Mouse (Mus musculus): Measurements from ENCODE around the gene Rab11fip4. TPM values are rescaled to one million over a fixed set of nuclear protein-coding genes. Genes with fewer than 3 reads are reported as not detected.

Gene Rab11fip4
- total and polyA plus RNA-seq, 2 experiments from 2014 or later = 19.9 to 68.3 TPM

DNA sequence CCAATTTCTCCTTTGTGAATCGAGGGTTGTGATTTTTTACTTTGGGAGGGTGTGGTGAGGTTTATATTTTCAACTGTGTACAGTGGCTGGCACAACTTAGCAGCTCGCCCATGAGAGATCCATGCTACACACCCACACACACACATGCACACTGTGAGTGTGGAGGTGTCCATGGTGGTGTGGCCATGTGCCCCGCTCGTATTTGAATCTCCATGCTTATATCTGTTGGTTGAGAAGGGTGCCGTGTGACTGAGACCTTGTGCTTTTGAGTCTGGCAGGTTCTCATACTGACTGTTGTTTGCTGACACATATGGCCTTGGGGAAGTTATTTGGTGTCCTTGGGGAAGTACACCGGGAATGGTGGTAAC is 123.7 kb downstream of the Rab11fip4 start:
- H3K4me1 ChIP-seq (ENCODE audit: insufficient read depth, low read length) = peaks cover 4% of the 10 kb centered on the region; the same call in 1 of the 2 replicates
- WGBS = 86% methylated on average over 6 of the region's 6 CpGs
- H3K9ac ChIP-seq (replicated peaks; ENCODE audit: low read length, poor library complexity, severe bottlenecking) = no peak overlapping the region
- H3K27me3 ChIP-seq (ENCODE audit: insufficient read depth, low read length) = peaks cover 17% of the 10 kb centered on the region
- TF ChIP-seq CTCF (IDR thresholded peaks at IDR 0.05) = no peak
- no peak overlapping the region for H3K4me3 ChIP-seq (ENCODE audit: low read depth, low read length)
- no peaks in the 10 kb centered on the region for H3K9me3 ChIP-seq (ENCODE audit: low read length)
- DNase-seq (ENCODE audit: low spot score) (no peak), ATAC-seq (ENCODE audit: low FRiP score) (no peak)
- H3K27ac ChIP-seq (ENCODE audit: low read depth, low read length) = no peak overlapping the region
- no peak overlapping the region for H3K4me2 ChIP-seq (ENCODE audit: low read depth, low read length, poor library complexity, severe bottlenecking)
- no peaks in the 10 kb centered on the region for H3K36me3 ChIP-seq (ENCODE audit: insufficient read depth, low read length)

DNA sequence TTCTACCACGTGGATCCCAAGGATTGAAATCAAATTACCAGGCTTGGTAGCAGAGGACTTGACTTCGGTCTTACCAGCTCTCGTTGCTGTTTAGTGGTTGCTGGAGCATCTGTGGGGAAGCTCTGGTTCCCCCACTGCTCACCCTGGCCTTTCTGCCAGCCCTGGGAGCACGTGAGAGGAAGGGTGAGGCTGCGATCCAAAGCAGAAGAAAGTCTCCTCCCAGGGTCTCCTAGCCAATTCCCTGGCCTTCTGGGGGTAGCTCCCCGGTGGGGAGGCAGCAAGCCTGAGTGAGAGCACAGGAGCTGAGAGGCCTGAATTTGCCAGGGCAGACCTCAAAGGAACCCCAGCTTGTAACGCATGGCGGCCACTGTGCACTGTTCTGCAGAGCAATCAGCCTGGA is 124.3 kb downstream of the Rab11fip4 start:
- Histone ChIP-seq H3K36me3 (ENCODE audit: insufficient read depth, low read length) (no peaks in the 10 kb centered on the region), H3K27ac (ENCODE audit: low read depth, low read length) (no peak overlapping the region), H3K4me2 (ENCODE audit: low read depth, low read length, poor library complexity, severe bottlenecking) (no peak overlapping the region), H3K9me3 (ENCODE audit: low read length) (no peaks in the 10 kb centered on the region), H3K4me1 (ENCODE audit: insufficient read depth, low read length) (peaks cover 4% of the 10 kb centered on the region; the same call in 1 of the 2 replicates), H3K4me3 (ENCODE audit: low read depth, low read length) (no peak overlapping the region), H3K9ac (replicated peaks; ENCODE audit: low read length, poor library complexity, severe bottlenecking) (no peak overlapping the region), H3K27me3 (ENCODE audit: insufficient read depth, low read length) (peaks cover 17% of the 10 kb centered on the region)
- DNase-seq (ENCODE audit: low spot score) (no peak), ATAC-seq (ENCODE audit: low FRiP score) (no peak)
- 70% methylated on average over 8 of the region's 8 CpGs for WGBS
- no peak for TF ChIP-seq CTCF (IDR thresholded peaks at IDR 0.05)

DNA sequence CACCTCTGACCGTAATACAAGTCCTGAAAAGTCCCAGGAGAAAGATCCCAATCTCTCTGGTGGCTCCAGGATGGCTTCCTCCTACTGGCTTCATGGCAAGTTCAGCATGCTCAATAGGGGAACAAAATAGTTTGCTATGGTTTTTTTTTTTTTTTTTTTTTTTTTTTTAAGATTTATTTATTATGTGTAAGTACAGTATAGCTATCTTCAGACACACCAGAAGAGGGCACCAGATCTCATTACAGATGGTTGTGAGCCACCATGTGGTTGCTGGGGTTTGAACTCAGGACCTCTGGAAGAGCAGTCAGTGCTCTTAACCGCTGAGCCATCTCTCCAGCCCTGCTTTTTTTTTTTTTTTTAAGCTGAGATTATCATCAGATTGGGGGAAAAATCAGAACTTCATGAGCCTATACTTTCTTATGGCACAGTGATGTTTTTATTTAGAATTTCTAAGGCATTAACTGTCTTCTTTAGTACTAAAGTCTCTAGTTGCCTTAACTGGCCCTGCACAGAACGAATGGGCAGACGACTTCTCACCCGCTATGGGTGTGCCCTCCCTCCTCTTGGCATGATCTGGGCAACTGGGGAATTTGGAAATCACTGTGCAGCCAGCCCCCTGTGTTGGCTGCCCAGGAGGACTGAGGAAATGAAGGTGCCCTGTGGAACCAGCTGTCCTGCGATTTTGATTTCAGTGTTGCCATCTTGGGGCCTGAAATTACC is 124.9 kb downstream of the Rab11fip4 start:
- Histone ChIP-seq H3K9me3 (ENCODE audit: low read length) (no peaks in the 10 kb centered on the region), H3K4me2 (ENCODE audit: low read depth, low read length, poor library complexity, severe bottlenecking) (no peak overlapping the region), H3K4me1 (ENCODE audit: insufficient read depth, low read length) (peaks cover 4% of the 10 kb centered on the region; the same call in 1 of the 2 replicates), H3K4me3 (ENCODE audit: low read depth, low read length) (no peak overlapping the region), H3K36me3 (ENCODE audit: insufficient read depth, low read length) (no peaks in the 10 kb centered on the region), H3K9ac (replicated peaks; ENCODE audit: low read length, poor library complexity, severe bottlenecking) (no peak overlapping the region), H3K27me3 (ENCODE audit: insufficient read depth, low read length) (peaks cover 17% of the 10 kb centered on the region), H3K27ac (ENCODE audit: low read depth, low read length) (no peak overlapping the region)
- TF ChIP-seq CTCF (IDR thresholded peaks at IDR 0.05) = no peak
- DNase-seq (ENCODE audit: low spot score) (no peak), ATAC-seq (ENCODE audit: low FRiP score) (no peak)
- 80% methylated on average over 6 of the region's 6 CpGs for WGBS

DNA sequence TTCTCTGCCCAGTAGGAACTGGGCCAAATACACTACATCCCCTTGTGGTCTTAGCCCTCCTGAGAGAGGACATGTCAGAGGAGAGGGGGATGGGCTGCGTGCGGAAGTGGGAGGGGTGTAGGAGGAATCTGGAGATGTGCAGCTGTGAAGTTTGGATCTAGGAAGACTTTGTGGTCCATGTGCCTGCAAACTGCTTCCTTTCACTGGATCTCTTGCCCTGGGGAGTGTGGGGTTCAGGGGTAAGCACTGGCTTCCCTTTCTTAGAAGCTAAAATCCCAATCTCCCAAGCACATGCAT is 125.4 kb downstream of the Rab11fip4 start:
- no peak for DNase-seq (ENCODE audit: low spot score)
- peaks cover 17% of the 10 kb centered on the region for H3K27me3 ChIP-seq (ENCODE audit: insufficient read depth, low read length)
- WGBS = 75% methylated on average over 2 of the region's 2 CpGs

DNA sequence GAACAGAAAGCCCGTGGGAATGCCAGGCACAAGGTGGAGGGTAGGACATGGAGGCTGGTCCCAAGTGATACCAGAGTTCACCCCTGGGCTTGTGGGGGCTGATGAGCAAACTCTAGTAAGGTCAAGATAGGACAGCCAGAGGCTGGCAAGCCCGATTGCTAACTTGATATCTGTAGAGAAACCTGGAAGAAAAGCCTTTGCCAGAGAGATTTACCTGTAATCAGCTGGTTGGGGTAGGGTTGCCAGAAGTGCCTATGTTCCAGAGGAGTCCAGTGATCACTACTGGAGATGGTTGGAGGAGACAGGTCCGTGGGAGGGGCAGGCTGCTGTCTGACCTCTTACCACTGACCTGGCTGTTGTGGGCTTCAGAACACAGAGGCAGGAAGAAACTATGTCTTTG is 126.3 kb downstream of the Rab11fip4 start:
- H3K36me3 ChIP-seq (ENCODE audit: insufficient read depth, low read length) = no peaks in the 10 kb centered on the region
- no peaks in the 10 kb centered on the region for H3K9me3 ChIP-seq (ENCODE audit: low read length)
- no peak for TF ChIP-seq CTCF (IDR thresholded peaks at IDR 0.05)
- no peak overlapping the region for H3K9ac ChIP-seq (replicated peaks; ENCODE audit: low read length, poor library complexity, severe bottlenecking)
- no peak overlapping the region for H3K27ac ChIP-seq (ENCODE audit: low read depth, low read length)
- H3K4me2 ChIP-seq (ENCODE audit: low read depth, low read length, poor library complexity, severe bottlenecking) = no peak overlapping the region
- H3K4me3 ChIP-seq (ENCODE audit: low read depth, low read length) = no peak overlapping the region
- no peaks in the 10 kb centered on the region for H3K4me1 ChIP-seq (ENCODE audit: insufficient read depth, low read length)
- H3K27me3 ChIP-seq (ENCODE audit: insufficient read depth, low read length) = peaks cover 10% of the 10 kb centered on the region
- DNase-seq (ENCODE audit: low spot score) (no peak), ATAC-seq (ENCODE audit: low FRiP score) (no peak)
- WGBS = 70% methylated on average over 3 of the region's 3 CpGs

More for the DNA sequence above, 125.4 kb downstream of the Rab11fip4 start:
- Histone ChIP-seq H3K36me3 (ENCODE audit: insufficient read depth, low read length) (no peaks in the 10 kb centered on the region), H3K4me3 (ENCODE audit: low read depth, low read length) (no peak overlapping the region), H3K9me3 (ENCODE audit: low read length) (no peaks in the 10 kb centered on the region), H3K4me1 (ENCODE audit: insufficient read depth, low read length) (peaks cover 4% of the 10 kb centered on the region; the same call in 1 of the 2 replicates), H3K27ac (ENCODE audit: low read depth, low read length) (no peak overlapping the region), H3K9ac (replicated peaks; ENCODE audit: low read length, poor library complexity, severe bottlenecking) (no peak overlapping the region), H3K4me2 (ENCODE audit: low read depth, low read length, poor library complexity, severe bottlenecking) (no peak overlapping the region)
- no peak for TF ChIP-seq CTCF (IDR thresholded peaks at IDR 0.05)
- ATAC-seq (ENCODE audit: low FRiP score) = no peak

DNA sequence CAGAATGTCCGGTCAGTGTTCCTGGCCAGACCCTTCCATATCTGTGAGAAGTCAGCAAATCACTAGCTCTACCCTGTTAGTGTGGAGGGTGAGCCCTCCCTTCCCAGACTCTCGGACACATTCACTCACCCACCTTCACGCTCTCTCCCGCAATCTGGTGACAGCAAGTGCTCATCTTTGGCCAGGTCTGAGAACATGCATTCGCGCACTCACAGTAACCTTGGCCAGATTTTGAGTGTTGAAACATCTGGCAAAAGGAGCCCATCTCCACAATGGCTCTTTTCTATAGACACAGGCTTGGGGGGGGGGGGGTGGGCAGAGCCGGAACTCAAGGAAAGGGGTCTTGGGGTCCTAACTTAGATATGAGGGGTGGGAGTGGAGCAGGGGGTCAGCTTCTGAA is 126.8 kb downstream of the Rab11fip4 start:
- H3K4me1 ChIP-seq (ENCODE audit: insufficient read depth, low read length) = no peaks in the 10 kb centered on the region
- H3K4me3 ChIP-seq (ENCODE audit: low read depth, low read length) = no peak overlapping the region
- no peak for ATAC-seq (ENCODE audit: low FRiP score)
- H3K9me3 ChIP-seq (ENCODE audit: low read length) = no peaks in the 10 kb centered on the region
- H3K9ac ChIP-seq (replicated peaks; ENCODE audit: low read length, poor library complexity, severe bottlenecking) = no peak overlapping the region
- 77% methylated on average over 7 of the region's 7 CpGs for WGBS
- peaks cover 6% of the 10 kb centered on the region; the same call in 1 of the 2 replicates for H3K27me3 ChIP-seq (ENCODE audit: insufficient read depth, low read length)
- DNase-seq (ENCODE audit: low spot score) = no peak
- no peak overlapping the region for H3K27ac ChIP-seq (ENCODE audit: low read depth, low read length)
- no peaks in the 10 kb centered on the region for H3K36me3 ChIP-seq (ENCODE audit: insufficient read depth, low read length)
- no peak overlapping the region for H3K4me2 ChIP-seq (ENCODE audit: low read depth, low read length, poor library complexity, severe bottlenecking)
- TF ChIP-seq CTCF (IDR thresholded peaks at IDR 0.05) = no peak

Data from midbrain, postnatal 0 days (tissue).